Mouse (Mus musculus) cortical plate, adult 2 months (tissue): ENCODE measurements at regions not wholly inside any gene's neighbourhood (a gene's known extent, or its start where the extent isn't known, plus 50 kb on each side); places are given as distances from the start of the nearest gene placed in this dataset.

ENCODE experiments used
- CTCF ChIP-seq: fragments of 200-500 bp; IDR thresholded peaks from 2 replicates; pipeline ENCODE4 v1.5.1; 2011; ENCODE audit warnings: mild to moderate bottlenecking, control low read depth, low read length; ENCODE audit not compliant: insufficient read depth; ENCODE audit errors: extremely low read depth
- POLR2A ChIP-seq: fragments of 200-500 bp; IDR thresholded peaks from 2 replicates; pipeline ENCODE4 v1.6.1; 2011; ENCODE audit warnings: mild to moderate bottlenecking, low read length, control low read depth; ENCODE audit not compliant: insufficient read depth; ENCODE audit errors: extremely low read depth

DNA sequence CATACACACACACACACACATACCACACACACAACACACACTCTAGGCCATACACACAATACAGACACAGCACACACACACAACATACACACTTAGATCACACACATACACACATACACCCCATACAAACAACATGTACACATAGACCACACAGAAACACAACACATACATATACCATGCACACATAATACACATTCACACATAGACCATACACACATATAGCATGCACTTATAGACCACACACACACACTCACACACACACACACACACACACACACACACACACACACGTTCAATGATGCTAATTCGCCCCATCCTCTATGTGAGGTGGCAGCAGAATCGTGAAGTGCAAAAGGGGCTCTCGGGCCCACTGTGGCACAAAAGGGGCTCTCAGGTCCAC is 359.1 kb downstream of the Sec23a start:
- TF ChIP-seq POLR2A (no peak), CTCF (no peak)
